Mouse (Mus musculus) forebrain, embryonic 12.5 days (tissue): ENCODE measurements around the gene Atrnl1. TPM values are rescaled to one million over a fixed set of nuclear protein-coding genes. Genes with fewer than 3 reads are reported as not detected.
A peak's percentile ranks its signal among the peaks of the same experiment; 100 is the strongest.
"Not testable (repeated sequence)": the region's sequence is repeated elsewhere in the genome, so short reads cannot be mapped to it uniquely, and the experiment has no call there.

Experiments
- ATAC-seq: fragments of 200-750 bp; cut with Nextera tagmentation; 2 replicates; pipeline ENCODE4 v1.8.0; 2017; ENCODE audit warnings: moderate TSS enrichment; ENCODE audit not compliant: low FRiP score
- H3K27ac ChIP-seq: fragments of 300-500 bp; sonication (generic); 2 replicates; pipeline ENCODE4 v1.5.1; 2016; ENCODE audit warnings: mild to moderate bottlenecking
- H3K27me3 ChIP-seq: fragments of 300-500 bp; sonication (generic); 2 replicates; pipeline ENCODE4 v1.6.1; 2016; ENCODE audit warnings: mild to moderate bottlenecking
- H3K36me3 ChIP-seq: fragments of 300-500 bp; sonication (generic); replicated peaks from 2 replicates; pipeline ENCODE4 v1.6.1; 2016; ENCODE audit warnings: mild to moderate bottlenecking
- H3K4me1 ChIP-seq: fragments of 300-500 bp; sonication (generic); 2 replicates; pipeline ENCODE4 v1.6.1; 2016
- H3K4me2 ChIP-seq: fragments of 300-500 bp; sonication (generic); 2 replicates; pipeline ENCODE4 v1.6.1; 2016; ENCODE audit warnings: mild to moderate bottlenecking, moderate library complexity
- H3K4me3 ChIP-seq: fragments of 300-500 bp; sonication (generic); replicated peaks from 2 replicates; pipeline ENCODE4 v1.5.1; 2016; ENCODE audit warnings: mild to moderate bottlenecking
- H3K9ac ChIP-seq: fragments of 300-500 bp; sonication (generic); 2 replicates; pipeline ENCODE4 v1.6.1; 2016; ENCODE audit warnings: mild to moderate bottlenecking
- H3K9me3 ChIP-seq: fragments of 300-500 bp; sonication (generic); 2 replicates; pipeline ENCODE4 v1.6.1; 2016
- WGBS: fragments of 180-500 bp; shearing (Covaris S2); methylation state at CpG from one replicate; pipeline ENCODE4 v1.1.7; 2016; 5-methylcytosine and 5-hydroxymethylcytosine counted together
- polyA plus RNA-seq: library from polyadenylated mRNA; unstranded; fragments of >200 nt; fragmentation: Nextera tagmentation; extraction: Ambion mirVana; gene quantifications from 2 replicates; pipeline ENCODE4 v1.2.1, GENCODE M21; 2016

The Atrnl1 gene
- polyA plus RNA-seq, 1 experiment from 2014 or later: 7.8 TPM

GRCm38 (mm10) chr19:57963874-57964273 is 353.0 kb downstream of the Atrnl1 start:
- Histone ChIP-seq H3K4me2 (no peak overlapping the region), H3K36me3 (no peaks in the 10 kb centered on the region), H3K9me3 (no peaks in the 10 kb centered on the region), H3K27me3 (no peaks in the 10 kb centered on the region), H3K9ac (no peak overlapping the region), H3K27ac (no peak overlapping the region), H3K4me1 (peaks cover 18% of the 10 kb centered on the region), H3K4me3 (no peak overlapping the region)
- WGBS: 89% methylated on average over 6 of the region's 6 CpGs
- no peak for ATAC-seq

- Histone ChIP-seq H3K27ac (no peak overlapping the region), H3K4me2 (no peak overlapping the region), H3K9ac (no peak overlapping the region), H3K27me3 (no peaks in the 10 kb centered on the region), H3K4me3 (no peak overlapping the region), H3K36me3 (peaks cover 6% of the 10 kb centered on the region; the same call in 1 of the 2 replicates), H3K4me1 (no peaks in the 10 kb centered on the region), H3K9me3 (no peaks in the 10 kb centered on the region)
- 86% methylated on average over 7 of the region's 7 CpGs for WGBS
- no peak for ATAC-seq
Measured at GRCm38 (mm10) chr19:57969766-57970165, 358.9 kb downstream of the Atrnl1 start.

DNA sequence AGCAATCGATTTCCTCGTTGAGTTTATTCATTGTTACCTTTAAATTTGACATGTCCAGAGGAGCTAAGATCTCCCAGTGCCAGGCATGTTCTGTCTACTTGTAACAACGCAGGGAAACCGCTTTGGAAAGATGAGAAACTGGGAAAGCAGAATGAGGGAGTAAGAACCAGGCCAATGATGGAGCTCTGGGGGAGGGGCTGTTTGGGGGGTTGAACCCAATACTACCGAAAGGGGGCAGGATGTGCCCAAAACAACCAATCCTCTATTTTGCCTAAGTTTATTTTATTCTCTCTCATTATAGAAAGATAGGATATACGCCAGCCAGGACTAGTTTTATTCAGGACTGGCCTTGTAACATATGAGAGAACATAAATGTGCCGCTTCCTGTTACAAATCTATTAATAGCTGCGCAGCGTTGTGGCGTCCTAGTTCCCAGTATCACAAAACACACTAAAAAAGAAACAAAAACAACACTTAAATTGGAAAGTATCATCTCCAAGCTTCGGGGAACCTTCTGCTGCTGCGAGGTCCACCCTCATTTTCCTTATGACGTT is 359.6 kb downstream of the Atrnl1 start:
- Histone ChIP-seq H3K9ac (no peak overlapping the region), H3K27me3 (no peaks in the 10 kb centered on the region), H3K4me2 (no peak overlapping the region), H3K27ac (no peak overlapping the region), H3K4me3 (no peak overlapping the region), H3K9me3 (no peaks in the 10 kb centered on the region), H3K4me1 (no peaks in the 10 kb centered on the region), H3K36me3 (peaks cover 11% of the 10 kb centered on the region; the same call in 1 of the 2 replicates)
- no peak for ATAC-seq
- WGBS: 92% methylated on average over 13 of the region's 13 CpGs

- no peaks in the 10 kb centered on the region for H3K9me3 ChIP-seq
- H3K4me1 ChIP-seq: no peaks in the 10 kb centered on the region
- 93% methylated on average over 6 of the region's 6 CpGs for WGBS
- no peaks in the 10 kb centered on the region for H3K27me3 ChIP-seq
- H3K9ac ChIP-seq: no peak overlapping the region
- H3K27ac ChIP-seq: no peak overlapping the region
- no peak overlapping the region for H3K4me2 ChIP-seq
- peaks cover 12% of the 10 kb centered on the region; the same call in 1 of the 2 replicates for H3K36me3 ChIP-seq
- H3K4me3 ChIP-seq: no peak overlapping the region
- no peak for ATAC-seq
Measured at GRCm38 (mm10) chr19:57975201-57975600, 364.4 kb downstream of the Atrnl1 start.

GRCm38 (mm10) chr19:57985918-57986900 is 375.4 kb downstream of the Atrnl1 start:
- peak; percentile 66; the same call in 1 of the 2 replicates for ATAC-seq
- H3K27me3 ChIP-seq: no peaks in the 10 kb centered on the region
- 45% methylated on average over 21 of the region's 21 CpGs for WGBS

DNA sequence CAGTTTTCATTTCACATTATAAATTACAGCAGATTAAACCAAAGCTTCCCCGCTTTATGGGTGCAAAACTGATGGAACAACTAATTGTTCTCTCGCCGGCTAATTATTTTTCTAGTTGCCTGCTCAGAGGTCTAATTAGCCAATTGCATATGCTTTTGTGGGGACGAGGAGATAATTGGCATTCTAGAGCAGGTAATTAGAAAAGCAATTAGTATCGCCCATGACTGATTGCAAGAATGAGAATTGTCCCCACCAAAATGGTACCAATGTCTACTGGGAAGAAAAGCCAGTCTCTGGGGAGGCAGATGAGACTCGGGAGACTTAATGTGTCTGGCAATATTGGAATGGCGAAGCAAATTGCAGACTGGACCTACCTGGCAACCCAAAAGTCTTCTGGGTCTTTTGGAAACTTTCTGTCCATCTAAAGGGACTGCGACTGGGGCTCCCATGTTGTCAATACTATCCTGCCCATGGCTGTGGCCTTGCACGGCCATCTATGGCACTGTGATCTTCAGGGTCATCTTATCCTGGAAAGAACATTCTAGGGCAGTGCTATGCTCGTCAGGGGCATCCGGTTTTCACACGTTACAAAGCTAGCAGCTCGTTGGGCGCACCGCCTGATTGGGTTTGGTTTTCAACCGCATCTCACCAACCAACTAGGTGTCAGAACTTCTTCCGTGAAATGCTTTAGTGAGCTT is 377.0 kb downstream of the Atrnl1 start:
- H3K4me3 ChIP-seq: no peak overlapping the region
- ATAC-seq: no peak; the same call in 1 of the 2 replicates
- no peak overlapping the region for H3K4me2 ChIP-seq
- H3K36me3 ChIP-seq: no peaks in the 10 kb centered on the region
- 0 out of 2 replicates have a peak, but pooled peaks cover 3% of the 10 kb centered on the region for H3K9me3 ChIP-seq
- no peak overlapping the region for H3K9ac ChIP-seq
- H3K27ac ChIP-seq: peak overlapping the region; percentile 84
- peaks cover 52% of the 10 kb centered on the region for H3K4me1 ChIP-seq
- H3K27me3 ChIP-seq: no peaks in the 10 kb centered on the region
- 59% methylated on average over 17 of the region's 17 CpGs for WGBS

More at GRCm38 (mm10) chr19:57985918-57986900, 375.4 kb downstream of the Atrnl1 start:
- Histone ChIP-seq H3K4me1 (peaks cover 47% of the 10 kb centered on the region), H3K9ac (no peak overlapping the region), H3K36me3 (no peaks in the 10 kb centered on the region), H3K4me3 (no peak overlapping the region), H3K4me2 (no peak overlapping the region), H3K9me3 (0 out of 2 replicates have a peak, but pooled peaks cover 3% of the 10 kb centered on the region), H3K27ac (peak overlapping the region; percentile 84)

DNA sequence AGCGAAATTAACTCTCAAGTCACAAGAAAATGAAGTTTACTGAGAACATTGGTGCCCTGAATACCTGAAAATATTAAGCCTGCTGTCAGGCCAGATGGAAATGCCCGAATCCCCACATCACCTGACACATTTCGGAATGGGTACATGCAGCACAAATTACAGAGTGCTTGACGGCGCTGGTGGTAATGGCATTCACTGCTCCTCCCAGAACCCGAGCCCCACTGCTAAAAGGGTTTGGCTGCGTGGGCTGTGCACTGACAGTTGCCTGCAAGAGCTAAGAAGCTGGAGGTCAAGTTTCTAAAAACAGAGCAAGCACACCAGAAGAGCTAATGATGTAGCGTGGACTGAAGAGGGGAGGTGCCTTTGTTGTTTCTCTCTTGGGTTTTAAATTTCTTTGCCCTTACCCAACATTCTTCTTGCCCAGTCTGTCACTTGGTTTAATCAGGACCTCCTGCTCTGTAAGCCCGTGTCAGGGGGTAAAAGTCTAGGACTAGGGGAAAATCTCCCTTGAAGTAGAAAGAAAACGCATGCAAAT is 377.8 kb downstream of the Atrnl1 start:
- Histone ChIP-seq H3K27me3 (no peaks in the 10 kb centered on the region), H3K4me1 (peaks cover 52% of the 10 kb centered on the region), H3K9ac (no peak overlapping the region), H3K4me3 (no peak overlapping the region), H3K36me3 (no peaks in the 10 kb centered on the region), H3K4me2 (no peak overlapping the region), H3K9me3 (0 out of 2 replicates have a peak, but pooled peaks cover 3% of the 10 kb centered on the region), H3K27ac (peak overlapping the region; percentile 27; the same call in 1 of the 2 replicates)
- WGBS: 54% methylated on average over 10 of the region's 10 CpGs
- no peak for ATAC-seq

GRCm38 (mm10) chr19:57991099-57991760 is 380.4 kb downstream of the Atrnl1 start:
- 51% methylated on average over 14 of the region's 14 CpGs for WGBS
- Histone ChIP-seq H3K27me3 (no peaks in the 10 kb centered on the region), H3K27ac (peak overlapping the region; percentile 69), H3K4me2 (no peak overlapping the region), H3K4me3 (no peak overlapping the region), H3K9me3 (0 out of 2 replicates have a peak, but pooled peaks cover 3% of the 10 kb centered on the region), H3K9ac (no peak overlapping the region), H3K4me1 (peaks cover 42% of the 10 kb centered on the region), H3K36me3 (no peaks in the 10 kb centered on the region)
- ATAC-seq: peak; percentile 62; the same call in 1 of the 2 replicates

DNA sequence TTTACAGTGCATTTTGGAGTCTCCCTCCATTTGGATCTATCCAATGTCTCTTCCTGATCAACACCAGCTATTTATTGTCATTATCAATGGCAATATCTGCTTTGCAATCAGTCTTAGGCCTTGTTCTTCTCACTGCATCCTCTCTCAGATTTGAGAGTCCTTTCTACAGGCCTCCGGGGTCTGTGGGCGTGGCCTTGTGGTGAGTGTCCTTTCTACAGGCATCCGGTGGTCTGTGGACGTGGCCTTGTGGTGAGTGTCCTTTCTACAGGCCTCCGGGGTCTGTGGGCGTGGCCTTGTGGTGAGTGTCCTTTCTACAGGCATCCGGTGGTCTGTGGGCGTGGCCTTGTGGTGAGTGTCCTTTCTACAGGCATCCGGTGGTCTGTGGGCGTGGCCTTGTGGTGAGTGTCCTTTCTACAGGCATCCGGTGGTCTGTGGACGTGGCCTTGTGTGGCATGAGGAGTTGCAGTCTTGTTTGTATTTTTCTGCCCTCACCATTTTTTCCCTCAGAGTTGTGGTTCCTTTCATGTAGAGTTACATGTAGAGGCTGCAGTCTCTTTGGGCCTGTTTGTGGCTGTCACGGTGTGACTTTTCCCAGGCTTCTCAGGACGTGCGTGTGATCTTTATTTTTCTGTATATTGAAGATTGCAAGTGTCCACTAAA is 383.5 kb downstream of the Atrnl1 start:
- not testable (repeated sequence) for H3K4me3 ChIP-seq, H3K9ac ChIP-seq, H3K4me2 ChIP-seq, H3K27ac ChIP-seq, H3K9me3 ChIP-seq, H3K27me3 ChIP-seq, ATAC-seq, H3K36me3 ChIP-seq
- 94% methylated on average over 15 of the region's 15 CpGs for WGBS
- peaks cover 16% of the 10 kb centered on the region for H3K4me1 ChIP-seq

DNA sequence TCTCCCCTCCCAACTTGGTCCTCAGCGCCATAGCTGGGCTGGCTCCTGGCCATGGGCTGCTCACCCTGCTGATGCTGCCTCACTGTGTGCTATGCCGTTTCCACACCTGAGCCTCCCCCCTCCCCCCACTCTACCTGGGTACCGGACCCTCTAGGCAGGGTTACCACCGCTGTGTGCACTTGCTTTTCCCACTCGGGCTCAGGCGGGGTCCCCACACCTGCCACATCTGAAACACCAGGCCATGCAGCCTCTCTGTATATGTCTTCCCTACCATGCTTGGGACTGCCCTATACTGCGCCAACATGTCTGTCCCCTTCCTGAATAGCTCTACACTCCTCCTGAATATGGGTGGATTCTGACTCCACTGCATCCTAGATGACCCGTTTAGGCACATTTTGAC is 384.2 kb downstream of the Atrnl1 start:
- Histone ChIP-seq H3K9ac (no peak overlapping the region), H3K9me3 (no peaks in the 10 kb centered on the region), H3K4me3 (no peak overlapping the region), H3K4me1 (peaks cover 16% of the 10 kb centered on the region), H3K27ac (no peak overlapping the region), H3K36me3 (no peaks in the 10 kb centered on the region), H3K4me2 (no peak overlapping the region), H3K27me3 (no peaks in the 10 kb centered on the region)
- WGBS: 95% methylated on average over 8 of the region's 8 CpGs
- no peak for ATAC-seq

DNA sequence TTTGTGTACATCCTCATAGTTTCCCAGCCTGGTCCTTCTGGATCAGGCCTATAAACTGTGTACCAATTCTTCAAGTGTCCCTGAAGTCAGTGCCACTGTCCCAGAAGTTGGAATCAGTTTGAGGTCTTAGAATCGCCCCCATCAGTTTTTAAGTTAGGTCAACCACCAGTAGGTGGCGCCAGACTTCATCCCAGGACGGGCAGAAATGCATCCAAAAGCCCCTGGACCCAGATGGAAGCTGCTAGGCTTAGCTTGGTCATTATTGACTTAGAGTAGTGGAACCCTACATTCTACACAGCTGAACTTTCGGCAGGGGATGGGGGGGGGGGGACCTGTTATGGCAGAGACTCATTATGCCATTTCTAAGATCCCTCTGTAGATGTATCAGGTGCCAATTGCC is 387.1 kb downstream of the Atrnl1 start:
- ATAC-seq: no peak
- Histone ChIP-seq H3K4me2 (no peak overlapping the region), H3K4me3 (no peak overlapping the region), H3K27me3 (no peaks in the 10 kb centered on the region), H3K4me1 (no peaks in the 10 kb centered on the region), H3K27ac (no peak overlapping the region), H3K9ac (no peak overlapping the region), H3K36me3 (no peaks in the 10 kb centered on the region), H3K9me3 (no peaks in the 10 kb centered on the region)
- WGBS: 36% methylated on average over 4 of the region's 4 CpGs
